Mouse (Mus musculus) MEL (cell line): ENCODE data around the gene Inpp5a. TPM values are rescaled to one million over a fixed set of nuclear protein-coding genes. Genes with fewer than 3 reads are reported as not detected.

ENCODE experiments used
- DNase-seq: peaks from one replicate; pipeline ENCODE4 v3.0.0; 2011; ENCODE audit warnings: low read depth, low spot score
- H3K27ac ChIP-seq: 2 replicates; pipeline ENCODE4 v1.5.1; 2012; ENCODE audit warnings: low read depth, mild to moderate bottlenecking, control low read depth, low read length, moderate library complexity; ENCODE audit not compliant: control insufficient read depth
- H3K27me3 ChIP-seq, 2 experiments: fragments of 150-350 bp in 1 of 2; sonication (generic) in 1 of 2; 2 replicates each; pipeline ENCODE4 v1.6.1; 2012; ENCODE audit warnings: low read length in 2 of 2, mild to moderate bottlenecking in 2 of 2, improper control_type of control experiment in 1 of 2, moderate library complexity in 1 of 2; ENCODE audit not compliant: insufficient read depth in 2 of 2, control insufficient read depth in 1 of 2
- H3K36me3 ChIP-seq, 2 experiments: 2 replicates each; pipeline ENCODE4 v1.6.1; 2012 to 2014; ENCODE audit warnings: low read length in 2 of 2, improper control_type of control experiment in 1 of 2, inconsistent platforms in 1 of 2, mild to moderate bottlenecking in 1 of 2; ENCODE audit not compliant: insufficient read depth in 2 of 2, control insufficient read depth in 1 of 2
- H3K4me1 ChIP-seq, 2 experiments: fragments of 150-350 bp in 1 of 2; sonication (generic) in 1 of 2; 2 replicates each; pipeline ENCODE4 v1.6.1; 2012; ENCODE audit warnings: low read length in 2 of 2, improper control_type of control experiment in 1 of 2, mild to moderate bottlenecking in 1 of 2; ENCODE audit not compliant: insufficient read depth in 2 of 2, control insufficient read depth in 1 of 2
- H3K4me3 ChIP-seq, 2 experiments: fragments of 150-350 bp in 1 of 2; sonication (generic) in 1 of 2; 2 replicates each; pipeline ENCODE4 v1.5.1; 2012; ENCODE audit warnings: low read depth in 2 of 2, low read length in 2 of 2, mild to moderate bottlenecking in 2 of 2, moderate library complexity in 2 of 2, control low read depth in 1 of 2, improper control_type of control experiment in 1 of 2; ENCODE audit not compliant: control insufficient read depth in 1 of 2, insufficient read depth in 1 of 2
- H3K79me2 ChIP-seq: 2 replicates; pipeline ENCODE4 v1.6.1; 2012; ENCODE audit warnings: mild to moderate bottlenecking, low read length, moderate library complexity; ENCODE audit not compliant: control insufficient read depth, poor library complexity, insufficient read depth
- H3K9ac ChIP-seq: 2 replicates; pipeline ENCODE4 v1.6.1; 2012; ENCODE audit warnings: low read depth, mild to moderate bottlenecking, control low read depth, low read length, moderate library complexity; ENCODE audit not compliant: control insufficient read depth, poor library complexity, severe bottlenecking
- H3K9me3 ChIP-seq: fragments of 150-350 bp; sonication (generic); replicated peaks from 2 replicates; pipeline ENCODE4 v1.6.1; 2012; ENCODE audit warnings: mild to moderate bottlenecking, low read length, improper control_type of control experiment, moderate library complexity; ENCODE audit not compliant: insufficient read depth
- BHLHE40 ChIP-seq: IDR thresholded peaks from 2 replicates; pipeline ENCODE4 v1.6.1; 2012; ENCODE audit warnings: low read depth, mild to moderate bottlenecking, inconsistent platforms, low read length, improper control_type of control experiment, borderline replicate concordance
- CHD1 ChIP-seq: IDR thresholded peaks from 2 replicates; pipeline ENCODE4 v1.6.1; 2012; ENCODE audit warnings: low read depth, mild to moderate bottlenecking, inconsistent platforms, low read length, improper control_type of control experiment
- CHD2 ChIP-seq: IDR thresholded peaks from 2 replicates; pipeline ENCODE4 v1.6.1; 2011; ENCODE audit warnings: low read length, improper control_type of control experiment
- CTCF ChIP-seq, 3 experiments: IDR thresholded peaks in 2 of 3; conservative IDR thresholded peaks in 1 of 3; 2 replicates each; pipeline ENCODE4 v1.5.1; 2011 to 2012; ENCODE audit warnings: low read length in 3 of 3, low read depth in 2 of 3, mild to moderate bottlenecking in 2 of 3, improper control_type of control experiment in 1 of 3, inconsistent platforms in 1 of 3, mixed read lengths in 1 of 3, moderate library complexity in 1 of 3; ENCODE audit not compliant: control insufficient read depth in 1 of 3, insufficient read depth in 1 of 3, poor library complexity in 1 of 3, severe bottlenecking in 1 of 3
- E2F4 ChIP-seq: IDR thresholded peaks from 2 replicates; pipeline ENCODE4 v1.6.1; 2011; ENCODE audit warnings: low read depth, low read length, improper control_type of control experiment, borderline replicate concordance
- ELF1 ChIP-seq: IDR thresholded peaks from 2 replicates; pipeline ENCODE4 v1.6.1; 2014; ENCODE audit warnings: low read depth, mild to moderate bottlenecking, inconsistent platforms, low read length, improper control_type of control experiment, moderate library complexity
- ETS1 ChIP-seq: IDR thresholded peaks from 2 replicates; pipeline ENCODE4 v1.6.1; 2012; ENCODE audit warnings: low read depth, mild to moderate bottlenecking, inconsistent platforms, low read length, improper control_type of control experiment, moderate library complexity
- GATA1 ChIP-seq: IDR thresholded peaks from 2 replicates; pipeline ENCODE4 v1.6.1; 2011; ENCODE audit warnings: low read depth, low read length, improper control_type of control experiment
- HCFC1 ChIP-seq: IDR thresholded peaks from 2 replicates; pipeline ENCODE4 v1.6.1; 2012; ENCODE audit warnings: low read depth, mild to moderate bottlenecking, inconsistent platforms, low read length, improper control_type of control experiment, moderate library complexity
- JUND ChIP-seq: IDR thresholded peaks from 2 replicates; pipeline ENCODE4 v1.6.1; 2011; ENCODE audit warnings: low read depth, mild to moderate bottlenecking, improper control_type of control experiment, low read length
- MAFK ChIP-seq: IDR thresholded peaks from 2 replicates; pipeline ENCODE4 v1.6.1; 2011; ENCODE audit warnings: low read depth, mild to moderate bottlenecking, low read length, improper control_type of control experiment, borderline replicate concordance
- MAX ChIP-seq: IDR thresholded peaks from 2 replicates; pipeline ENCODE4 v1.6.1; 2011; ENCODE audit warnings: low read length, improper control_type of control experiment
- MAZ ChIP-seq: IDR thresholded peaks from 2 replicates; pipeline ENCODE4 v1.6.1; 2012; ENCODE audit warnings: low read depth, mild to moderate bottlenecking, inconsistent platforms, low read length, improper control_type of control experiment
- MXI1 ChIP-seq: IDR thresholded peaks from 2 replicates; pipeline ENCODE4 v1.6.1; 2011; ENCODE audit warnings: mild to moderate bottlenecking, low read depth, low read length, improper control_type of control experiment
- NELFE ChIP-seq: IDR thresholded peaks from 2 replicates; pipeline ENCODE4 v1.6.1; 2011; ENCODE audit warnings: low read depth, low read length, improper control_type of control experiment
- POLR2A ChIP-seq, 2 experiments: IDR thresholded peaks; 2 replicates each; pipeline ENCODE4 v1.6.1; 2011 to 2012; ENCODE audit warnings: low read length in 2 of 2, mild to moderate bottlenecking in 2 of 2, control low read depth in 1 of 2, improper control_type of control experiment in 1 of 2, low read depth in 1 of 2, moderate library complexity in 1 of 2; ENCODE audit not compliant: control insufficient read depth in 1 of 2, insufficient read depth in 1 of 2, poor library complexity in 1 of 2
- POLR2AphosphoS2 ChIP-seq: IDR thresholded peaks from 2 replicates; pipeline ENCODE4 v1.6.1; 2011; ENCODE audit warnings: low read length, improper control_type of control experiment
- POLR2AphosphoS5 ChIP-seq: IDR thresholded peaks from 2 replicates; pipeline ENCODE4 v1.6.1; 2012; ENCODE audit warnings: low read depth, borderline replicate concordance, mild to moderate bottlenecking, inconsistent platforms, low read length, moderate library complexity, mixed read lengths
- RAD21 ChIP-seq: IDR thresholded peaks from 2 replicates; pipeline ENCODE4 v1.6.1; 2011; ENCODE audit warnings: mild to moderate bottlenecking, low read depth, low read length, improper control_type of control experiment
- SMC3 ChIP-seq: IDR thresholded peaks from 2 replicates; pipeline ENCODE4 v1.6.1; 2011; ENCODE audit warnings: low read depth, low read length, improper control_type of control experiment
- TAL1 ChIP-seq: IDR thresholded peaks from 2 replicates; pipeline ENCODE4 v1.6.1; 2012; ENCODE audit warnings: mild to moderate bottlenecking, inconsistent platforms, low read length, moderate library complexity, mixed read lengths
- TBP ChIP-seq: IDR thresholded peaks from 2 replicates; pipeline ENCODE4 v1.8.0; 2011; ENCODE audit warnings: low read depth, low read length, improper control_type of control experiment
- TCF12 ChIP-seq: IDR thresholded peaks from 2 replicates; pipeline ENCODE4 v1.6.1; 2014; ENCODE audit warnings: low read depth, mild to moderate bottlenecking, inconsistent platforms, low read length, improper control_type of control experiment, moderate library complexity
- UBTF ChIP-seq: IDR thresholded peaks from 2 replicates; pipeline ENCODE4 v1.6.1; 2012; ENCODE audit warnings: low read depth, mild to moderate bottlenecking, inconsistent platforms, low read length, improper control_type of control experiment, moderate library complexity, borderline replicate concordance; ENCODE audit not compliant: insufficient read depth
- USF1 ChIP-seq: IDR thresholded peaks from 2 replicates; pipeline ENCODE4 v1.6.1; 2014; ENCODE audit warnings: low read depth, mild to moderate bottlenecking, inconsistent platforms, low read length, improper control_type of control experiment, moderate library complexity
- USF2 ChIP-seq, 2 experiments: IDR thresholded peaks; 2 replicates each; pipeline ENCODE4 v1.6.1; 2011 to 2012; ENCODE audit warnings: improper control_type of control experiment in 2 of 2, low read length in 2 of 2, borderline replicate concordance in 1 of 2, inconsistent platforms in 1 of 2, low read depth in 1 of 2, mild to moderate bottlenecking in 1 of 2; ENCODE audit not compliant: insufficient read depth in 1 of 2
- ZC3H11A ChIP-seq: IDR thresholded peaks from 2 replicates; pipeline ENCODE4 v1.6.1; 2012; ENCODE audit warnings: low read depth, mild to moderate bottlenecking, inconsistent platforms, low read length, improper control_type of control experiment
- ZKSCAN1 ChIP-seq: IDR thresholded peaks from 2 replicates; pipeline ENCODE4 v1.6.1; 2012; ENCODE audit warnings: low read depth, mild to moderate bottlenecking, inconsistent platforms, low read length, improper control_type of control experiment, moderate library complexity
- ZNF384 ChIP-seq: IDR thresholded peaks from 2 replicates; pipeline ENCODE4 v1.6.1; 2012; ENCODE audit warnings: low read depth, mild to moderate bottlenecking, inconsistent platforms, low read length, improper control_type of control experiment
- polyA plus RNA-seq, 2 experiments: library from polyadenylated mRNA; stranded (reverse) in 1 of 2; unstranded in 1 of 2; fragments of >175 nt in 1 of 2; fragments of >200 nt in 1 of 2; gene quantifications; 2 replicates each; pipeline versions ENCODE4 v1.2.1 to v1.2.4; 2012; ENCODE audit warnings: low replicate concordance in 2 of 2, low read depth in 1 of 2; ENCODE audit not compliant: insufficient read length in 2 of 2, insufficient read depth in 1 of 2, missing spikeins in 1 of 2
- total RNA-seq: library from RNA; depleted of rRNA; stranded (reverse); fragments of 300-350 nt; gene quantifications from 2 replicates; pipeline ENCODE4 v1.2.3, GENCODE M21; 2012

The Inpp5a gene
- total and polyA plus RNA-seq, 3 experiments, result 5.7 to 14.4 TPM; not detected in 1

DNA sequence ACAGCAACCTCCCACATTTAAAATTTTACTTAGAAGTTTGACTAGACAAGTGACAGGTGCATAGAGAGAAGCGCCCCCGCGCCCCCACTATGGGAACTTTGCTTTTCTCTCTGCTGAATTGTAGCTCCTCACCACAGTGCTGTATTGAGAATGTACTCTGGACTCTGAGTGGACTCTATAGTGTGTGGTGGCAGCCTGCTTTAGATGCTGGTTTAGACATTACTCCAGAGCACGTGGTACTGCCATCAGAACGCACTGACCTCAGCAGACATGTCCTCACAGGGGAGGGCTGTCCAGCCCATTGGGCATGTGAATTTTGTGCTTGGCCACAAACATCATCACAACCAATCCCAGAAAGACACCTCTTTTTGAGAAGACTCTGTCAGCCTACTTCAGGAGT, 181.9 kb downstream of the Inpp5a start:
- peaks cover 0 to 4% of the 10 kb centered on the region in 2 experiments; a peak in 1 of 4 replicates for H3K36me3 ChIP-seq
- no peaks in the 10 kb centered on the region for H3K9me3 ChIP-seq
- TF ChIP-seq TCF12 (no peak), ZC3H11A (no peak), E2F4 (no peak), JUND (no peak), MXI1 (no peak), USF2 (IDR thresholded peaks at IDR 0.05; ENCODE audit: borderline replicate concordance in 1 of 2, insufficient read depth in 1 of 2, low read depth in 1 of 2, low read length in 2 of 2) (no peak), CHD1 (no peak), MAZ (no peak), UBTF (no peak), CHD2 (no peak), POLR2A (IDR thresholded peaks at IDR 0.05; ENCODE audit: control insufficient read depth in 1 of 2, insufficient read depth in 1 of 2, low read depth in 1 of 2, low read length in 2 of 2, poor library complexity in 1 of 2) (no peak), GATA1 (no peak), ETS1 (no peak), ELF1 (no peak), USF1 (no peak), NELFE (no peak), CTCF (IDR thresholded peaks at IDR 0.05 in 2 of 3, conservative IDR thresholded peaks at IDR 0.05 in 1 of 3; ENCODE audit: control insufficient read depth in 1 of 3, insufficient read depth in 1 of 3, low read depth in 2 of 3, low read length in 3 of 3, poor library complexity in 1 of 3, severe bottlenecking in 1 of 3) (no peak), ZNF384 (no peak), TAL1 (no peak), MAX (no peak)
- peaks cover 0 to 6% of the 10 kb centered on the region in 2 experiments; a peak in 2 of 4 replicates for H3K4me1 ChIP-seq
- DNase-seq, result no peak
- no peak overlapping the region for H3K9ac ChIP-seq
- no peaks in the 10 kb centered on the region for H3K27me3 ChIP-seq
- H3K27ac ChIP-seq, result no peak overlapping the region
- H3K4me3 ChIP-seq, result no peak overlapping the region
- H3K79me2 ChIP-seq, result no peaks in the 10 kb centered on the region

DNA sequence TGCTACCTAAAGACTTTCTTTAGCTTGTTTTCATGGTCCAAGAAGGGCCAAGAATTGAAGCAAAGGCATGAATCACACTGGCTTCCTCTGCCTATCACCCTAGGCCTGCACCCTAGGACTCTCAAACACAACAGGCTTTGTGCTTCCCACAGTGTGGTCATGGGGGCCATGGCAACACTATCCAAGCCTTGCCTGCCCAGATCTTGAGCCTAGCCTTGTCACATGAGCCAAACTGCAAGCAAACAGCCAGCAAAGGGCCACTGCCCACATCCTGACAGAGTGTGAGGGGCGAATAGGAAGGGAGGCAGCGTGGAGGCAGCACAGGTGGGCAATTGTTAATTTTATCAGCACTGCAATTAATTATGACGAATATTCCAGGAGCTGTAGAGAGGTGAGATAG, 183.8 kb downstream of the Inpp5a start:
- H3K9ac ChIP-seq, result no peak overlapping the region
- H3K9me3 ChIP-seq, result no peaks in the 10 kb centered on the region
- DNase-seq, result no peak
- no peak overlapping the region for H3K27ac ChIP-seq
- H3K27me3 ChIP-seq, result no peaks in the 10 kb centered on the region
- H3K79me2 ChIP-seq, result no peaks in the 10 kb centered on the region
- no peak overlapping the region for H3K4me3 ChIP-seq
- peaks cover 0 to 15% of the 10 kb centered on the region in 2 experiments; a peak in 2 of 4 replicates for H3K36me3 ChIP-seq
- H3K4me1 ChIP-seq, result peaks cover 0 to 18% of the 10 kb centered on the region in 2 experiments; a peak in 2 of 4 replicates
- TF ChIP-seq MAX, result no peak
- no peak for TF ChIP-seq ZC3H11A
- no peak for TF ChIP-seq HCFC1
- no peak for TF ChIP-seq RAD21
- TF ChIP-seq ETS1, result no peak
- no peak for TF ChIP-seq TBP
- TF ChIP-seq ELF1, result no peak
- no peak for TF ChIP-seq MAFK
- TF ChIP-seq ZNF384, result no peak
- TF ChIP-seq MAZ, result no peak
- TF ChIP-seq ZKSCAN1, result no peak
- no peak for TF ChIP-seq USF2 (IDR thresholded peaks at IDR 0.05; ENCODE audit: borderline replicate concordance in 1 of 2, insufficient read depth in 1 of 2, low read depth in 1 of 2, low read length in 2 of 2)
- TF ChIP-seq POLR2AphosphoS2, result no peak
- no peak for TF ChIP-seq TAL1
- no peak for TF ChIP-seq BHLHE40
- no peak for TF ChIP-seq POLR2A (IDR thresholded peaks at IDR 0.05; ENCODE audit: control insufficient read depth in 1 of 2, insufficient read depth in 1 of 2, low read depth in 1 of 2, low read length in 2 of 2, poor library complexity in 1 of 2)
- no peak for TF ChIP-seq CHD2
- TF ChIP-seq SMC3, result no peak
- TF ChIP-seq POLR2AphosphoS5, result no peak
- TF ChIP-seq USF1, result no peak
- TF ChIP-seq, all 39 proteins: peak for 0
